In the genomic region with DNA sequence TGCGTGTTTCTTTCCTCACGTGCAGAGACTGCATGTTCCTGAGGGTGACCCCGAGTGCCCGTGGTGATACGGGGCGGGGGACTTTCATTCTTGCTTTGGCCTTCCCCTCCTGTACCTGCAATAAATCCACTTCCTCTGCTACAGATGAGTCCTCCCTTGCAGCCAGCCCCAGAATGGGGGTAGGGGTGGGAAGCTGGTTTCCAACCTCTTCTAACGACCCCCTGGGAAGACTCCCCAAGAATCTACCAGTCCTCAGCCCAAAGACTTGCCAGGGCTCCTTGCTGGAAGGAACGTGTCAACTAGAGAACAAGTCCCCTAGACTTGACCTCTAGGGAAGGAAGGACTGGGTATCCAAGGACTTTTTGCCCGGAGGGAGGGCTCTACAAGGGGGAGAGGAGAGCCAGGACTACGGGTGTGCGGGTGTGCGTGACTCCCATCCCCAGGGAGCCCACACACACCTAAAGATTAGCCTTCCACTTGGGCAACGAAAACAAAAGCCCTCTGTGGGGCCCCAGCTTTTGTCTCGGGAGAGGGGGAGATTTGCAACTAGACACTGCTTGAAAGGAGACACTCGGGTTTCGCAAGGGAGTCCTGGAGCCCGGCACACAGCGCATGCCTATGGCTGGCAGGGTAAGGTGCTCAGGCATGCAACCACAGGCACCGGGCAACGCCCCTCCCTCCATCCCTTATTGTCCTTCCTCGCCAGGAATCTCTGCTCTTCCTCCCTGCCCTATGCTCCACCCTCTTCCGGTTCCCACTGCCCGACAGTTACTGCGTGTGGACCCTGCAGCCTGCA, we compare ENCODE assay signal across 9 mouse cellular contexts. TPM values are rescaled to one million over a fixed set of nuclear protein-coding genes. Genes with fewer than 3 reads are reported as not detected.
A peak's percentile ranks its signal among the peaks of the same experiment; 100 is the strongest.
DNase-seq lines count a peak whose midpoint lies in the region; ATAC-seq and TF ChIP-seq lines count a peak whose summit lies in the region.
"Had no signal": no experiment of that assay in that cellular context is flagged by ENCODE, and none has a peak within 500 bp of the region (broad histone marks: within the 10 kb centered on the region; RNA-seq: fewer than 3 reads in every experiment).

No protein-coding gene starts in this region.

- no peaks in the 10 kb centered on the region for H3K36me3 ChIP-seq in E14TG2a.4 (ENCODE audit: insufficient read depth, low read length)
- H3K36me3 ChIP-seq in hindbrain, embryonic 15.5 days, result no peaks in the 10 kb centered on the region
- no peaks in the 10 kb centered on the region for H3K36me3 ChIP-seq in lung, embryonic 14.5 days (ENCODE audit: insufficient read depth)
- H3K36me3 ChIP-seq in stomach, embryonic 14.5 days (ENCODE audit: control insufficient read depth, insufficient read depth, low read length), result no peaks in the 10 kb centered on the region

- TF ChIP-seq CTCF in E14TG2a.4 (conservative IDR thresholded peaks at IDR 0.05; ENCODE audit: low read length), result no peak
- no peak for TF ChIP-seq CTCF in lung, embryonic 14.5 days (IDR thresholded peaks at IDR 0.05; ENCODE audit: low read depth)
- no peak for TF ChIP-seq CTCF in left cerebral cortex, adult 2 months (IDR thresholded peaks at IDR 0.05)

- peak overlapping the region; percentile 54 for H3K4me2 ChIP-seq in hindbrain, embryonic 15.5 days
- H3K4me2 ChIP-seq in lung, embryonic 14.5 days, result peak overlapping the region; percentile 58
- peak overlapping the region; percentile 40 for H3K4me2 ChIP-seq in stomach, embryonic 14.5 days (replicated peaks; ENCODE audit: low read depth, low read length)

- WGBS in hindbrain, embryonic 15.5 days, result 1% methylated on average over 24 of the region's 24 CpGs
- WGBS in lung, embryonic 14.5 days, result 2% methylated on average over 24 of the region's 24 CpGs
- WGBS in stomach, embryonic 14.5 days, result 3% methylated on average over 24 of the region's 24 CpGs

- H3K4me3 ChIP-seq in E14TG2a.4 (replicated peaks; ENCODE audit: low read length), result peak overlapping the region; percentile 76
- H3K4me3 ChIP-seq in hindbrain, embryonic 15.5 days, result peak overlapping the region; percentile 27
- H3K4me3 ChIP-seq in lung, embryonic 14.5 days (ENCODE audit: low read depth, low read length), result peak overlapping the region; percentile 29; the same call in 1 of the 2 replicates
- peak overlapping the region; percentile 25; the same call in 1 of the 2 replicates for H3K4me3 ChIP-seq in stomach, embryonic 14.5 days (ENCODE audit: low read depth, low read length)
- H3K4me3 ChIP-seq in left cerebral cortex, adult 2 months, result no peak overlapping the region

- H3K9ac ChIP-seq in hindbrain, embryonic 15.5 days, result no peak overlapping the region
- no peak overlapping the region for H3K9ac ChIP-seq in lung, embryonic 14.5 days
- H3K9ac ChIP-seq in stomach, embryonic 14.5 days (replicated peaks; ENCODE audit: low read depth, low read length), result no peak overlapping the region

- H3K27me3 ChIP-seq in E14TG2a.4 (ENCODE audit: insufficient read depth, low read length), result peaks cover 99% of the 10 kb centered on the region
- H3K27me3 ChIP-seq in hindbrain, embryonic 15.5 days, result peaks cover 73% of the 10 kb centered on the region
- peaks cover 93% of the 10 kb centered on the region for H3K27me3 ChIP-seq in lung, embryonic 14.5 days (ENCODE audit: insufficient read depth, low read length)
- peaks cover 76% of the 10 kb centered on the region for H3K27me3 ChIP-seq in stomach, embryonic 14.5 days (ENCODE audit: control insufficient read depth, insufficient read depth, low read length)

- no peak for ATAC-seq in hindbrain, embryonic 15.5 days (ENCODE audit: low FRiP score, low read depth)
- peak; percentile 52; the same call in 1 of the 2 replicates for ATAC-seq in lung, embryonic 14.5 days (ENCODE audit: insufficient read depth)
- peak; percentile 56 for ATAC-seq in stomach, embryonic 14.5 days (ENCODE audit: insufficient number of reproducible peaks, insufficient read depth, low FRiP score, low read depth)
- ATAC-seq in cerebellum, adult (ENCODE audit: insufficient number of reproducible peaks, low FRiP score, low TSS enrichment), result no peak

- H3K4me1 ChIP-seq in E14TG2a.4 (replicated peaks; ENCODE audit: low read depth, low read length), result peaks cover 60% of the 10 kb centered on the region
- peaks cover 24% of the 10 kb centered on the region for H3K4me1 ChIP-seq in hindbrain, embryonic 15.5 days (replicated peaks)
- peaks cover 3% of the 10 kb centered on the region; the same call in 1 of the 2 replicates for H3K4me1 ChIP-seq in lung, embryonic 14.5 days (ENCODE audit: insufficient read depth)
- peaks cover 14% of the 10 kb centered on the region for H3K4me1 ChIP-seq in stomach, embryonic 14.5 days (ENCODE audit: control insufficient read depth, insufficient read depth, low read length)

- intact Hi-C loops in left cerebral cortex, adult 2 months (cut with DNase I), result loop anchor here (5.0 kb wide), 1 partner anchor 87 kb away; no protein-coding TSS in a partner anchor

- peak; percentile 76 for DNase-seq in ZHBTc4 (ENCODE audit: low read depth, low spot score)
- peak; percentile 56 for DNase-seq in lung, embryonic 14.5 days
- no peak for DNase-seq in spleen, postnatal 10 days (ENCODE audit: low spot score in 2 of 2)
- no peak for DNase-seq in left cerebral cortex, adult 2 months (ENCODE audit: extremely low spot score in 1 of 2, low spot score in 2 of 2)

- H3K9me3 ChIP-seq in E14TG2a.4 (ENCODE audit: low read length), result no peaks in the 10 kb centered on the region
- no peaks in the 10 kb centered on the region for H3K9me3 ChIP-seq in hindbrain, embryonic 15.5 days
- H3K9me3 ChIP-seq in lung, embryonic 14.5 days (ENCODE audit: low read depth, low read length), result no peaks in the 10 kb centered on the region
- H3K9me3 ChIP-seq in stomach, embryonic 14.5 days (ENCODE audit: control insufficient read depth, low read depth, low read length), result no peaks in the 10 kb centered on the region

- H3K27ac ChIP-seq in hindbrain, embryonic 15.5 days (replicated peaks), result no peak overlapping the region
- H3K27ac ChIP-seq in lung, embryonic 14.5 days (ENCODE audit: low read depth), result no peak overlapping the region
- H3K27ac ChIP-seq in stomach, embryonic 14.5 days (ENCODE audit: low read length), result no peak overlapping the region
- H3K27ac ChIP-seq in left cerebral cortex, adult 2 months, result no peak overlapping the region

RNA-seq across cellular contexts. Expression of a gene that starts 5.8 kb away (rescaled TPM):
- not detected in 2 replicates for polyA plus RNA-seq in hindbrain, embryonic 15.5 days (2015; fragmentation: Nextera tagmentation; extraction: Ambion mirVana)
- polyA plus RNA-seq in lung, embryonic 14.5 days (2014; fragmentation: Nextera tagmentation; extraction: Ambion mirVana), result not detected in 2 replicates
- polyA plus RNA-seq in stomach, embryonic 14.5 days (2014; fragmentation: Nextera tagmentation; extraction: Ambion mirVana), result not detected in 2 replicates
- under 1 TPM in 1 of 2 experiments, not detected in 1; 0.25 TPM for total RNA-seq in left cerebral cortex, adult 2 months (2021)

RNA-seq across cellular contexts. Expression of a gene that starts 6.0 kb away (rescaled TPM):
- polyA plus RNA-seq in hindbrain, embryonic 15.5 days (2015; fragmentation: Nextera tagmentation; extraction: Ambion mirVana), result 1.3 and 2.4 TPM in 2 replicates
- 0.93 and 1.0 TPM in 2 replicates for polyA plus RNA-seq in lung, embryonic 14.5 days (2014; fragmentation: Nextera tagmentation; extraction: Ambion mirVana)
- polyA plus RNA-seq in stomach, embryonic 14.5 days (2014; fragmentation: Nextera tagmentation; extraction: Ambion mirVana), result 0.21 and 0.72 TPM in 2 replicates
- total RNA-seq in left cerebral cortex, adult 2 months (2021), result under 1 TPM; 0.59 to 0.79 TPM

RNA-seq across cellular contexts. Expression of a gene that starts 16.6 kb away (rescaled TPM):
- 0.78 and 1.00 TPM in 2 replicates for polyA plus RNA-seq in hindbrain, embryonic 15.5 days (2015; fragmentation: Nextera tagmentation; extraction: Ambion mirVana)
- polyA plus RNA-seq in lung, embryonic 14.5 days (2014; fragmentation: Nextera tagmentation; extraction: Ambion mirVana), result not detected in 2 replicates
- polyA plus RNA-seq in stomach, embryonic 14.5 days (2014; fragmentation: Nextera tagmentation; extraction: Ambion mirVana), result not detected in 2 replicates
- under 1 TPM; 0.61 to 0.70 TPM for total RNA-seq in left cerebral cortex, adult 2 months (2021)
- polyA plus RNA-seq: testis, adult 2 months had no signal

RNA-seq across cellular contexts. Expression of a gene that starts 56.6 kb away (rescaled TPM):
- polyA plus RNA-seq in hindbrain, embryonic 15.5 days (2015; fragmentation: Nextera tagmentation; extraction: Ambion mirVana), result 42.2 and 48.7 TPM in 2 replicates
- 1.4 and 1.5 TPM in 2 replicates for polyA plus RNA-seq in lung, embryonic 14.5 days (2014; fragmentation: Nextera tagmentation; extraction: Ambion mirVana)
- polyA plus RNA-seq in stomach, embryonic 14.5 days (2014; fragmentation: Nextera tagmentation; extraction: Ambion mirVana), result 0.29 and 0.42 TPM in 2 replicates
- 100 to 1,000 TPM; 421 to 422 TPM for total RNA-seq in left cerebral cortex, adult 2 months (2021)

Comparison
In these comparisons a context has a peak if more than half of its experiments do, and no peak if none do; other contexts are left out.
1. DNase-seq: peak in ZHBTc4 (single experiment) and lung, embryonic 14.5 days (single experiment); none in spleen, postnatal 10 days (0 of 2) and left cerebral cortex, adult 2 months (0 of 2).
2. ATAC-seq: peak in lung, embryonic 14.5 days (single experiment) and stomach, embryonic 14.5 days (single experiment); none in hindbrain, embryonic 15.5 days (single experiment) and cerebellum, adult (single experiment).
3. Peak in every context shown above with its lines, with median percentiles within 50 percentile points of each other: H3K4me2 ChIP-seq.